Mouse (Mus musculus): ENCODE measurements at regions not wholly inside any gene's neighbourhood (a gene's known extent, or its start where the extent isn't known, plus 50 kb on each side); places are given as distances from the start of the nearest gene placed in this dataset.

GRCm38 (mm10) chr5:35162607-35163006 is 57.0 kb upstream of the Lrpap1 start:
- no peak for DNase-seq (ENCODE audit: low spot score)

GRCm38 (mm10) chr5:35162120-35162519 is 56.6 kb upstream of the Lrpap1 start:
- DNase-seq (ENCODE audit: low spot score) = no peak

GRCm38 (mm10) chr5:35160929-35161815 is 55.6 kb upstream of the Lrpap1 start:
- no peak for DNase-seq (ENCODE audit: low spot score)

GRCm38 (mm10) chr5:35159854-35160253 is 54.3 kb upstream of the Lrpap1 start:
- DNase-seq (ENCODE audit: low spot score) = no peak

GRCm38 (mm10) chr5:35159178-35159661 is 53.7 kb upstream of the Lrpap1 start:
- DNase-seq (ENCODE audit: low spot score) = no peak

GRCm38 (mm10) chr5:35158346-35159047 is 52.9 kb upstream of the Lrpap1 start:
- DNase-seq (ENCODE audit: low spot score) = no peak

GRCm38 (mm10) chr5:35156371-35156770 is 50.8 kb upstream of the Lrpap1 start:
- DNase-seq (ENCODE audit: low spot score) = no peak

- DNase-seq (ENCODE audit: low spot score) = no peak
Measured at GRCm38 (mm10) chr5:35155717-35156116, 50.2 kb upstream of the Lrpap1 start.
